Mouse (Mus musculus): Measurements from ENCODE around the gene Cyren. TPM values are rescaled to one million over a fixed set of nuclear protein-coding genes. Genes with fewer than 3 reads are reported as not detected.

The Cyren gene
- total RNA-seq (2021), result 1 to 10 TPM; 2.8 to 3.7 TPM
- long read RNA-seq, experiment 1, partial matches to known transcripts, result 3 of 10 reads
- long read RNA-seq, experiment 1, other reads (novel, unspliced or antisense), result 4 of 10 reads
- long read RNA-seq, experiment 2, partial matches to known transcripts, result 0 of 1 reads
- long read RNA-seq, experiment 2, other reads (novel, unspliced or antisense), result 0 of 1 reads

GRCm38 (mm10) chr6:34877509-34878321 is at the start of gene Cyren:
Cyren (minus strand) TSS chr6:34878060.
- DNase-seq (ENCODE audit: low spot score), result peak; percentile 93

GRCm38 (mm10) chr6:34927594-34927993 is 49.7 kb upstream of the Cyren start:
- no peak for DNase-seq (ENCODE audit: low spot score)

GRCm38 (mm10) chr6:34927156-34927555 is 49.3 kb upstream of the Cyren start:
- peak; percentile 73 for DNase-seq (ENCODE audit: low spot score)

GRCm38 (mm10) chr6:34921941-34922340 is 44.1 kb upstream of the Cyren start:
- DNase-seq (ENCODE audit: low spot score), result peak; percentile 41

GRCm38 (mm10) chr6:34920631-34921030 is 42.8 kb upstream of the Cyren start:
- no peak for DNase-seq (ENCODE audit: low spot score)

- DNase-seq (ENCODE audit: low spot score), result no peak
Measured at GRCm38 (mm10) chr6:34919956-34920355, 42.1 kb upstream of the Cyren start, which contains the start of gene Stra8. Stra8 (plus strand) TSS chr6:34920163.

GRCm38 (mm10) chr6:34919146-34919545 is 41.3 kb upstream of the Cyren start:
- DNase-seq (ENCODE audit: low spot score), result no peak

- no peak for DNase-seq (ENCODE audit: low spot score)
Measured at GRCm38 (mm10) chr6:34914462-34914861, 36.6 kb upstream of the Cyren start.

- DNase-seq (ENCODE audit: low spot score), result no peak
Measured at GRCm38 (mm10) chr6:34913341-34914040, 35.6 kb upstream of the Cyren start.

- peak; percentile 92 for DNase-seq (ENCODE audit: low spot score)
Measured at GRCm38 (mm10) chr6:34910371-34911219, 32.7 kb upstream of the Cyren start, which contains the start of gene Wdr91. Wdr91 (minus strand) TSS chr6:34910876.

GRCm38 (mm10) chr6:34909631-34910345 is 31.9 kb upstream of the Cyren start:
- no peak for DNase-seq (ENCODE audit: low spot score)

- no peak for DNase-seq (ENCODE audit: low spot score)
Measured at GRCm38 (mm10) chr6:34907696-34908260, 29.9 kb upstream of the Cyren start.

- peak; percentile 53 for DNase-seq (ENCODE audit: low spot score)
Measured at GRCm38 (mm10) chr6:34907121-34907614, 29.3 kb upstream of the Cyren start.

GRCm38 (mm10) chr6:34906661-34907060 is 28.8 kb upstream of the Cyren start:
- peak; percentile 39 for DNase-seq (ENCODE audit: low spot score)

GRCm38 (mm10) chr6:34906125-34906524 is 28.3 kb upstream of the Cyren start:
- DNase-seq (ENCODE audit: low spot score), result no peak

- no peak for DNase-seq (ENCODE audit: low spot score)
Measured at GRCm38 (mm10) chr6:34904361-34904760, 26.5 kb upstream of the Cyren start.

GRCm38 (mm10) chr6:34903851-34904250 is 26.0 kb upstream of the Cyren start:
- no peak for DNase-seq (ENCODE audit: low spot score)

GRCm38 (mm10) chr6:34903441-34903840 is 25.6 kb upstream of the Cyren start:
- DNase-seq (ENCODE audit: low spot score), result no peak

- no peak for DNase-seq (ENCODE audit: low spot score)
Measured at GRCm38 (mm10) chr6:34902578-34902977, 24.7 kb upstream of the Cyren start.

- no peak for DNase-seq (ENCODE audit: low spot score)
Measured at GRCm38 (mm10) chr6:34901911-34902444, 24.1 kb upstream of the Cyren start.

Measured in gastrocnemius, adult 18-20 months (tissue).